Mouse (Mus musculus): ENCODE data around the gene Grip2. TPM values are rescaled to one million over a fixed set of nuclear protein-coding genes. Genes with fewer than 3 reads are reported as not detected.

Gene Grip2
- total and polyA plus RNA-seq, 3 experiments: 0.07 TPM; not detected in 2

DNA sequence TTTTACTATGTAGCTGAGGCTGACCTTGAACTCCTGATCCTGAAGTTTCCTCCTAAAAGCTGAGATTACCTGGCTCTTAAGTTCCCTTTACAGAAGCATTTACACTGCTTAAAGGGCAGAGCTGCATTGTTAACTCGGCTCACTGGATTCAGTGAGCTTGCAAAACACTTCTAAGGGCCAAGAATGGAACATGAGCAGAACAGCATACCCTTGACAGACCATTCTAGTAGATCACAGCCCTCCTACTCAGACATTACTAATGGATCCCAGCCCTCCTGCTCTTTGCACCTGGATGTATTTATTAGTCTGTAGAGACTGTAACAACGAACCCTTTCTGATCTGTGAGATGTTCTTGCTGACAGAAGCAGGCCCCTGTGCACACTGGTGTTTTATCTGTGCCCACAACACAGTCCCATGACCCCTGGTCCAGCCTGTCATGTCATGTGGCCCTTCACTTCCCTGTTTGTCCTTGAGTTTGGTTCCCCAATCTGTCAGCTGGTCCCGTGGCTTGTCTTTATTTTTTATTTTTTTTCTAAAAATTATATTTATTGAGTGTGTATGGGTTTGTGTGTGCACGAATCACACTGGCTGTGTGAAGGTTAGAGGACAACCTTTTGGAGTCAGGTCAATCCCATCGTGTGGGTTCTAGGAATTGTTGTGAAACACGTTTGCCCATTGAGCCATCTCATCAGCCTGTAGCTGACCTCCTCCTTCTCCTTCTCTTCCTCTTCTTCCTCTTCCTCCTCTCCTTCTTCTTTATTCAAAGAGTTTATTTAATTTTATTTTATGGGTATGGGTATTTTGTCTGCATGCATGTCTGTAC, 110.9 kb downstream of the Grip2 start:
- no peak overlapping the region for H3K9ac ChIP-seq (ENCODE audit: insufficient read depth, low read depth)
- peaks cover 4 to 74% of the 10 kb centered on the region in 2 experiments for H3K36me3 ChIP-seq (replicated peaks in 1 of 2; ENCODE audit: control insufficient read depth in 1 of 2, insufficient read depth in 1 of 2, low read length in 1 of 2)
- in situ Hi-C loops (cut with MboI; ENCODE audit: low pct_ligation_motif_present, low pct_unique_long_range_greater_than_20kb, low sequenced_read_pairs) (no loop called here), dilution Hi-C loops (cut with MboI; ENCODE audit: extremely low pct_ligation_motif_present, extremely low pct_unique_long_range_greater_than_20kb, low sequenced_read_pairs) (no loop called here)
- H3K27ac ChIP-seq (ENCODE audit: insufficient read depth, low read depth): no peak overlapping the region
- no peak for DNase-seq (ENCODE audit: extremely low read depth)
- peaks cover 18 to 50% of the 10 kb centered on the region in 2 experiments for H3K4me1 ChIP-seq (ENCODE audit: control insufficient read depth in 1 of 2, insufficient read depth in 2 of 2)
- no peaks in the 10 kb centered on the region for H3K79me2 ChIP-seq (replicated peaks; ENCODE audit: control insufficient read depth, extremely low read depth, insufficient read depth, poor library complexity, severe bottlenecking)
- no peak for TF ChIP-seq ZMIZ1 (IDR thresholded peaks at IDR 0.05; ENCODE audit: low read depth, low read length)
- no peak for TF ChIP-seq E2F4 (IDR thresholded peaks at IDR 0.05; ENCODE audit: insufficient replicate concordance, low read depth, low read length)
- TF ChIP-seq GABPA (IDR thresholded peaks at IDR 0.05; ENCODE audit: insufficient replicate concordance, low read depth, low read length): no peak
- no peak for TF ChIP-seq NELFE (IDR thresholded peaks at IDR 0.05; ENCODE audit: low read depth, low read length)
- TF ChIP-seq PAX5 (IDR thresholded peaks at IDR 0.05; ENCODE audit: low read length): no peak
- TF ChIP-seq TBP (conservative IDR thresholded peaks at IDR 0.05; ENCODE audit: low read depth, low read length): no peak
- no peak for TF ChIP-seq SMC3 (IDR thresholded peaks at IDR 0.05; ENCODE audit: low read depth, low read length)
- no peak for TF ChIP-seq MEF2A (IDR thresholded peaks at IDR 0.05; ENCODE audit: borderline replicate concordance, low read depth, low read length)
- no peak for TF ChIP-seq JUND (conservative IDR thresholded peaks at IDR 0.05; ENCODE audit: low read depth, low read length)
- no peak for TF ChIP-seq SIN3A (IDR thresholded peaks at IDR 0.05; ENCODE audit: low read length)
- no peak for TF ChIP-seq ZC3H11A (IDR thresholded peaks at IDR 0.05; ENCODE audit: low read depth, low read length)
- TF ChIP-seq MXI1 (IDR thresholded peaks at IDR 0.05; ENCODE audit: low read depth, low read length): no peak
- TF ChIP-seq ETS1 (conservative IDR thresholded peaks at IDR 0.05; ENCODE audit: low read depth, low read length): no peak
- no peak for TF ChIP-seq MAFK (IDR thresholded peaks at IDR 0.05; ENCODE audit: insufficient replicate concordance, low read length)
- no peak for TF ChIP-seq BHLHE40 (IDR thresholded peaks at IDR 0.05; ENCODE audit: low read depth, low read length)
- H3K9me3 ChIP-seq (replicated peaks; ENCODE audit: low read length): no peaks in the 10 kb centered on the region
- H3K27me3 ChIP-seq (replicated peaks): no peaks in the 10 kb centered on the region
- H3K4me2 ChIP-seq (ENCODE audit: insufficient read depth, low read depth, poor library complexity, severe bottlenecking): no peak overlapping the region
- no peak overlapping the region for H3K4me3 ChIP-seq (replicated peaks in 1 of 3; ENCODE audit: low read depth in 2 of 3, low read length in 2 of 3, poor library complexity in 1 of 3)

DNA sequence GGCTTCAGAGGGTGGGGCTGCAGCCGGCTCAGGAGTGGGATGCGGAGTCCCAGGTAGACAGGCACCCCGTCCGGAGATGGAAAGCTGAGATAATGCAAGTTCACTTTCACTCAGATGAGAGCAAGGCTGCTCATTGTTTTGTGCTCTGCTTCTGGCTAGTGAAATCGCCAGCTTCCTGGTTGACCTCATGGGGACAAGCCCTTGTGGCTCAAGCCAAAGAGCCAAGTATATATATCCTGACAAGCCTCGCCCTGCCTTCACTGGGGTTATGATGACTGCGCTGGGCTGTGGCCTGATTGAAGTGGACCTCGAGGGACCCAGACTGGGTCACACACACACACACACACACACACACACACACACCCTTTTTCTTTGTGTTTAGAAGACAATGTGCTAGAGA, 112.0 kb downstream of the Grip2 start:
- in situ Hi-C loops (cut with MboI; ENCODE audit: low pct_ligation_motif_present, low pct_unique_long_range_greater_than_20kb, low sequenced_read_pairs): no loop called here
- Histone ChIP-seq H3K27me3 (replicated peaks) (no peaks in the 10 kb centered on the region), H3K4me1 (ENCODE audit: control insufficient read depth in 1 of 2, insufficient read depth in 2 of 2) (peaks cover 18 to 54% of the 10 kb centered on the region in 2 experiments), H3K36me3 (replicated peaks in 1 of 2; ENCODE audit: control insufficient read depth in 1 of 2, insufficient read depth in 1 of 2, low read length in 1 of 2) (peaks cover 4 to 74% of the 10 kb centered on the region in 2 experiments), H3K4me2 (ENCODE audit: insufficient read depth, low read depth, poor library complexity, severe bottlenecking) (no peak overlapping the region), H3K9me3 (replicated peaks; ENCODE audit: low read length) (no peaks in the 10 kb centered on the region), H3K4me3 (replicated peaks in 1 of 3; ENCODE audit: low read depth in 2 of 3, low read length in 2 of 3, poor library complexity in 1 of 3) (no peak overlapping the region), H3K27ac (ENCODE audit: insufficient read depth, low read depth) (no peak overlapping the region), H3K9ac (ENCODE audit: insufficient read depth, low read depth) (no peak overlapping the region), H3K79me2 (replicated peaks; ENCODE audit: control insufficient read depth, extremely low read depth, insufficient read depth, poor library complexity, severe bottlenecking) (no peaks in the 10 kb centered on the region)
- DNase-seq (ENCODE audit: extremely low read depth): no peak
- dilution Hi-C loops (cut with MboI; ENCODE audit: extremely low pct_ligation_motif_present, extremely low pct_unique_long_range_greater_than_20kb, low sequenced_read_pairs): no loop called here
- TF ChIP-seq KAT2A (IDR thresholded peaks at IDR 0.05; ENCODE audit: insufficient replicate concordance, low read length): no peak

All from CH12.LX (cell line).